Mouse (Mus musculus): ENCODE results near the gene Tmem143.
"Not testable (repeated sequence)": the region's sequence is repeated elsewhere in the genome, so short reads cannot be mapped to it uniquely, and the experiment has no call there.

Tmem143 gene

GRCm38 (mm10) chr7:45881011-45881410 is 15.7 kb upstream of the Tmem143 start:
- in situ Hi-C loops (cut with MboI; ENCODE audit: low sequenced_read_pairs): no loop called here

- in situ Hi-C loops (cut with MboI; ENCODE audit: low sequenced_read_pairs): no loop called here
These were observed 9.5 kb upstream of the Tmem143 start for GRCm38 (mm10) chr7:45887246-45887645.

GRCm38 (mm10) chr7:45892651-45893050 is 4.1 kb upstream of the Tmem143 start:
- in situ Hi-C loops (cut with MboI; ENCODE audit: low sequenced_read_pairs): no loop called here

GRCm38 (mm10) chr7:45895931-45896516 is 717 bp upstream of the Tmem143 start:
- in situ Hi-C loops (cut with MboI; ENCODE audit: low sequenced_read_pairs): no loop called here

GRCm38 (mm10) chr7:45897258-45897757 is 567 bp downstream of the Tmem143 start:
- in situ Hi-C loops (cut with MboI; ENCODE audit: low sequenced_read_pairs): no loop called here

GRCm38 (mm10) chr7:45898125-45898524 is 1.4 kb downstream of the Tmem143 start:
- in situ Hi-C loops (cut with MboI; ENCODE audit: low sequenced_read_pairs): not testable (repeated sequence)

- in situ Hi-C loops (cut with MboI; ENCODE audit: low sequenced_read_pairs): no loop called here
These were observed 4.8 kb downstream of the Tmem143 start for GRCm38 (mm10) chr7:45901562-45901961.

- in situ Hi-C loops (cut with MboI; ENCODE audit: low sequenced_read_pairs): no loop called here
These were observed 5.8 kb downstream of the Tmem143 start for GRCm38 (mm10) chr7:45902481-45903002.

GRCm38 (mm10) chr7:45906622-45907021 is 9.9 kb downstream of the Tmem143 start:
- in situ Hi-C loops (cut with MboI; ENCODE audit: low sequenced_read_pairs): no loop called here

- in situ Hi-C loops (cut with MboI; ENCODE audit: low sequenced_read_pairs): no loop called here
These were observed 11.6 kb downstream of the Tmem143 start for GRCm38 (mm10) chr7:45908384-45908783.

GRCm38 (mm10) chr7:45909145-45909544 is 12.4 kb downstream of the Tmem143 start:
- in situ Hi-C loops (cut with MboI; ENCODE audit: low sequenced_read_pairs): no loop called here

GRCm38 (mm10) chr7:45914067-45914466 is 17.3 kb downstream of the Tmem143 start:
- in situ Hi-C loops (cut with MboI; ENCODE audit: low sequenced_read_pairs): no loop called here

GRCm38 (mm10) chr7:45915011-45915410 is 18.3 kb downstream of the Tmem143 start:
- in situ Hi-C loops (cut with MboI; ENCODE audit: low sequenced_read_pairs): no loop called here

GRCm38 (mm10) chr7:45916056-45917003 is 19.6 kb downstream of the Tmem143 start:
- in situ Hi-C loops (cut with MboI; ENCODE audit: low sequenced_read_pairs): no loop called here

GRCm38 (mm10) chr7:45917004-45917704 is 20.4 kb downstream of the Tmem143 start:
- in situ Hi-C loops (cut with MboI; ENCODE audit: low sequenced_read_pairs): no loop called here

- in situ Hi-C loops (cut with MboI; ENCODE audit: low sequenced_read_pairs): no loop called here
These were observed 21.2 kb downstream of the Tmem143 start for GRCm38 (mm10) chr7:45917926-45918325.

GRCm38 (mm10) chr7:45919083-45919671 is 22.4 kb downstream of the Tmem143 start:
- in situ Hi-C loops (cut with MboI; ENCODE audit: low sequenced_read_pairs): no loop called here

- in situ Hi-C loops (cut with MboI; ENCODE audit: low sequenced_read_pairs): no loop called here
These were observed 23.0 kb downstream of the Tmem143 start for GRCm38 (mm10) chr7:45919761-45920160.

GRCm38 (mm10) chr7:45920583-45921241 is 24.0 kb downstream of the Tmem143 start:
- in situ Hi-C loops (cut with MboI; ENCODE audit: low sequenced_read_pairs): no loop called here

- in situ Hi-C loops (cut with MboI; ENCODE audit: low sequenced_read_pairs): no loop called here
These were observed 24.5 kb downstream of the Tmem143 start, which contains the start of gene Emp3 for GRCm38 (mm10) chr7:45921242-45921621. Emp3 (minus strand) TSS chr7:45921404.
